Mouse (Mus musculus): ENCODE measurements around the gene Tchhl1.

Tchhl1 gene

GRCm38 (mm10) chr3:93505960-93506863 is 37.7 kb downstream of the Tchhl1 start:
- peak; percentile 92 to 95 for DNase-seq

GRCm38 (mm10) chr3:93506881-93507325 is 38.3 kb downstream of the Tchhl1 start:
- no peak for DNase-seq

- DNase-seq = no peak
Observed at GRCm38 (mm10) chr3:93509301-93509700, 40.7 kb downstream of the Tchhl1 start.

- DNase-seq = no peak
Observed at GRCm38 (mm10) chr3:93511036-93511435, 42.5 kb downstream of the Tchhl1 start.

- no peak for DNase-seq
Observed at GRCm38 (mm10) chr3:93511801-93512200, 43.2 kb downstream of the Tchhl1 start.

- DNase-seq = no peak
Observed at GRCm38 (mm10) chr3:93512386-93513101, 44.0 kb downstream of the Tchhl1 start.

- DNase-seq = no peak
Observed at GRCm38 (mm10) chr3:93514628-93515027, 46.1 kb downstream of the Tchhl1 start.

GRCm38 (mm10) chr3:93517343-93517742 is 48.8 kb downstream of the Tchhl1 start:
- DNase-seq = no peak

- no peak for DNase-seq
Observed at GRCm38 (mm10) chr3:93519856-93520329, 51.3 kb downstream of the Tchhl1 start.

GRCm38 (mm10) chr3:93520330-93521193 is 52.0 kb downstream of the Tchhl1 start, which contains the start of gene S100a11:
S100a11 (plus strand) TSS chr3:93520488.
- DNase-seq = peak; percentile 57 to 59

All from B cell, adult 2 months (primary cell).